Mouse (Mus musculus): ENCODE measurements around the gene Numb.

DNA sequence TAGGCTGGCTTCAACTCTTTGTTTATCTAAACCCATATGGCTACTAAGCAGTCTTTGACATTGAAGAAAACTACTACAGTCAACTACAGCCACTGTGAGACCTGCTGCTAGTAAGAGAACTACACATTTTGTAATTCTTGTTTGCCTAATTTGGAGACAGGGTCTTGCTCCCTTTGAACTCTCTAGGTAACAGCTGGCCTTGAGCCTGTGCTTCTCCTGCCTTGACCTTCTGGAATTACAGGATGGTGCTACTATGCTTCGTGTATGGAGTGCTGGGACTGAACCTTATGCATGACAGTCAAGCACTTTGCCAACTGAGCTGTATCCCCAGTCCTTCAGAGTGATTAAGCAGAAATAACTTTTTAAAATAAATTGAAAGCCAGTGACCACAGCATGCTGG is 105.1 kb downstream of the Numb start:
- TF ChIP-seq ZNF384 (IDR thresholded peaks at IDR 0.05; ENCODE audit: low read depth, low read length) (no peak), CHD2 (IDR thresholded peaks at IDR 0.05; ENCODE audit: low read depth, low read length) (no peak)
